Mouse (Mus musculus): ENCODE data around the gene Zdhhc23.

DNA sequence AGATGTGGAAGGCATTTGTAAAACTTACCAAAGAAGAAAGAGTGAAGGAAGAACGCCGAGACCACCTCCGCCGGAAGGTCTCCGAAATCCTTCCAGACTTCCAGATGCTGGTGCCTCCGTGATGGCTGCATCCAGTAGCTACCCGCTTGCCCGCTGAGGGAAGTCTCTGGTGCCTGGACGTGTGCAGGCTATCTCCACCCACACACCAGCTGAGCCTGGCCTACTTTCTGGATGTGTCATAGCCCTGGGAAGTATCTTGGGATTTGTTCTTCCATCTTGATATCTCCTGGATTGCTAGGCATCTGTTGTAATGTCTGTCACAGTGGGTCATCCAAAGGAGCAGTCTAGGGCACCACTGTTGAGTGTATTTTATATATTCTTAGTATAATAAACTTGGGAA lies 16.3 kb downstream of the Zdhhc23 start:
- TF ChIP-seq POLR2A (IDR thresholded peaks at IDR 0.05; ENCODE audit: insufficient read depth, low read depth, low read length) (no peak), CTCF (IDR thresholded peaks at IDR 0.05; ENCODE audit: insufficient read depth, low read depth, low read length) (no peak)
